Mouse (Mus musculus) brain, adult 2 months (tissue): ENCODE data around the gene Sprr1a.
"Not testable (repeated sequence)": the region's sequence is repeated elsewhere in the genome, so short reads cannot be mapped to it uniquely, and the experiment has no call there.

Source experiments
- DNase-seq: peaks from one replicate; pipeline ENCODE4 v3.0.0; 2011; ENCODE audit warnings: low read depth, low spot score

Gene Sprr1a

DNA sequence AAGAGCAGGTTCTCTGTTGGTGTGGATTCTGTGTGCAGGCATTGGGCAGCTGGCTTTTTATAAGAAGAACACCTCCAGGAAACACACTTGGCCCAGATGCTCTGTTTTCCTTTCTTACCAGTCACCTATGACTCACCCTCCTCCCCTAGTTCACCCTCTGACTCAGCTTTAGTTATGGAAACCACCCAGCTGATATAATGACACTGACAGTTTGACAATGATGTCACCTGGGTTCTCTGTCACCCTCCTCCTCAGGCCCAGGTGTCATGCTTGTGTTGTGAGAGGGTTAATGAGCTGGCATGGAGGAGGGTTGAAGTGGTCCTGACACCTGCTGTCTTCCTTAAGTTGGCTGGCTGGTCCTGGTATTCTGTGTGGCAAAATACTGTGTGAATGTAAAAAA lies at the start of gene Sprr1a:
Gene Sprr1a (minus strand): TSS at position 33 of the 400 bp plus-strand sequence.
- peak; percentile 40 for DNase-seq

DNA sequence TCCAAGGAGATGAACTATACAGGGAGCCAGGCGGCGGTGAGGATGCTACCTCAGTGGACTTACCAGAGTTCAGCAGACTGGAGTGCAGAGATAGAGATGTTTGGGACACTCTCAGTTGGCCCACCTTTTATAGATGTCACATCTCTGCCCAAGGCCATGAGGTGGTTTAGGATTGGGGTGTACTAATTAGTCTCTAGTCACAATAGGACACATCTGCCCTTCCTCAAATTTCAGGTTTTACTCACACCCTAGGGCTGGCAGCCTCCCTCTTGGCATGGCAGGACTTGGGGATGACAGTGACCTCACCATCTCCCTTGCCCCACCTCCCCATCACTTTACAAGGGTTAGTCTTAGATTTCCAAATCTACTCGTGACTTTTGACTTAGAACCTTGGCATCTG lies 48.7 kb upstream of the Sprr1a start, which contains the start of gene 2310046K23Rik:
Gene 2310046K23Rik (minus strand): TSS at position 101 of the 400 bp plus-strand sequence.
- no peak for DNase-seq

DNA sequence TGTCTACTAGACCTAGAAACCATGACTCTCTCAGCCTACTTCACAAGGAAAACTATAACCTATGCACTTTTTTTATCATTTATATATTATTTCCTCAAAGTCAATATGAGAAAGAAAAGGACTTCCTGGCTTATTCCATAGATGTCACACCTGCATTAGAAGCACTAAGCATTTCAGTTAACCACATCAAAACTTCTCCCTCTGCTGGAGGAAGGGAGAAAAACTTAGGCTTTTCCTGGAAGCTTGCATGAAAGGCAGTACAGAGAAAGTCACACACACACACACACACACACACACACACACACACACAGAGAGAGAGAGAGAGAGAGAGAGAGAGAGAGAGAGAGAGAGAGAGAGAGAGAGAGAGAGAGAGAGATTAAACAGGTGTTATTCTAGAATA lies 26.6 kb upstream of the Sprr1a start:
- DNase-seq, result peak; percentile 72

DNA sequence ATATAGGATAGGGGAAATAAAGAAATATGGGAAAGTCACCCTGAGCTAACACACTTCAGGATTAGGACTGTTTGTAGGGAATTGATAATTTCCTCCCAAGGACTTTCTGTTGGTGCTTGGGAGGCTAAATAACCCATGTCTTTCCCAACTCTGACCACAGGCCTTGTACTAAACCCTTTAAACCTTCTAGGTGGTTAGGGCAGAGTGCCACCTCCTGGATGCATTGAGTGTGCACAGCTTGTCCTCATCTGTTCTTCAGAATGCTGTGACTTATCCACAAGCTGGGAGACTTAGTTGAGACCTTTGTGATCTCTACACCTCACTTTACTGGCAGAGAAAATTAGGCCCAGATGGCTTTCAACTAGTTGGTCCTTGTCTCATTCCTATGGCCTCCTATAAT lies 25.1 kb upstream of the Sprr1a start:
- peak; percentile 66 for DNase-seq

DNA sequence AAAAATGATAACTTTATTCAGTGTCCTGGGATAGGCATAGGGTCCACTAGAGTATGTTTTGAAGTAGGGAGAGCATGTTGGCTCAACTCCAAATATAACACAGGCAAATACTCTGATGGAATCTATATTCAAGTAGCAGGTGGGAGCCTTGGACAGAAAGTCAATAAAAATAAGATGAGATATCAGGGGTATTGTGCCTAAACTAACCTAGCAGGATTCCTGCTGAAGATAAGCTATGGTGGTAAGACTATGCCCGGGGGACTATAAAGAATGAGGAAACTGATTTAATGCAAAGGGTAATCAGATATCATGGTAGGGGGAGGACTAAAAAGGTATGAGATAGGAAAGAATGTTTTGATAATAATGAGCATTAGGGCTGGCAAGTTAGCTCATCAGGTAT lies 22.5 kb upstream of the Sprr1a start:
- DNase-seq, result no peak

DNA sequence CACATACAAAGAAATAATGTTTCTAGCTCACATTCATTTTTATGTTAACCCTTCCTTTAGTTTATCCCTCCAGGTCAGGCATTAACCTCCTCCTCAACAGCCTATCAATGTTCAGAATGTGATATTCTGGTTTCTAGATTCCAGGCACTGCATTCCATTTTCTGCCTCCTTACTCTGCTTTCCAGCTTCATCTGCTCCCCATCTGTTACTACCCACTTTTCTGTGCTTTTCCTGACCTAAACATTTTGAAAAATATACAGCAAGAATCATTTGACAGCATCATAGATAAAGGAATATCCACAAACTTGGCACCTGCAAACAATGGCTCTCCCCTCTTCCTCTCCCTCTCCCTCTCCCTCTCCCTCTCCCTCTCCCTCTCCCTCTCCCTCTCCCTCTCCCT lies 17.8 kb upstream of the Sprr1a start:
- DNase-seq, result peak; percentile 15

DNA sequence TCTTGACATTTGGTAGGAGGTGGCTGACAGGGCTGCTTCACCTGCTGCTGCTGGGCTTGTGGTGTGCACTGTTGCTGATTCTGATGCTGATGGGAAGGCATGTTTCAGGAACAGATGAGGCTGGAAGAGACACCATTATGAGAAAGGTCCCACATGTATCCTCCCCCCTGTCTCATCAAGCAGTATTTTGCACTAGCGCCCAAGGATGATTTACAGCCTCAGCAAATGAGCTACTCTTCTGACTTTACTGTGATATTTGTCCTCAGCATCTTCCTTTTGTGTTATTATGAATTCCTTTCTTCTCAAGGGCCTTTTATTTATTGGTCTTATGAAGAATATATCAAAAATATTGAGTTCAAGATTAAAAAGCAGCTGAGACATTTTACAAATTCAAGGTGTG lies 14.7 kb upstream of the Sprr1a start, which contains the start of gene Sprr4:
Gene Sprr4 (minus strand): TSS at position 101 of the 400 bp plus-strand sequence.
- no peak for DNase-seq

DNA sequence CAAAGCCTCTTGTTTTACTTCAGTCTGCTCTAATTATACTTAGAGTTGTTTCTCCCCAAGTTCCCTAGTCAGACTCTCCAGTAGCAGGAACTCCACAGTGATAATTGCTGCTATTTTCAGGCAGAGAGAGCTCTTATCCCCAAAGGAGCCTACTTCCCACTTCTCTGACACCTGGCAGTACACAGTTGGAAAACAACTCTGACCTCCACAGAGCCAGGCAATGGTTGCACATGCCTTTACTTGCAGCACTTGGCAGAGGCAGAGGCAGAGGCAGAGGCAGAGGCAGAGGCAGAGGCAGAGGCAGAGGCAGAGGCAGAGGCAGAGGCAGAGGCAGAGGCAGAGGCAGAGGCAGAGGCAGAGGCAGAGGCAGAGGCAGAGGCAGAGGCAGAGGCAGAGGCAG lies 4.6 kb upstream of the Sprr1a start:
- peak; percentile 10 for DNase-seq

DNA sequence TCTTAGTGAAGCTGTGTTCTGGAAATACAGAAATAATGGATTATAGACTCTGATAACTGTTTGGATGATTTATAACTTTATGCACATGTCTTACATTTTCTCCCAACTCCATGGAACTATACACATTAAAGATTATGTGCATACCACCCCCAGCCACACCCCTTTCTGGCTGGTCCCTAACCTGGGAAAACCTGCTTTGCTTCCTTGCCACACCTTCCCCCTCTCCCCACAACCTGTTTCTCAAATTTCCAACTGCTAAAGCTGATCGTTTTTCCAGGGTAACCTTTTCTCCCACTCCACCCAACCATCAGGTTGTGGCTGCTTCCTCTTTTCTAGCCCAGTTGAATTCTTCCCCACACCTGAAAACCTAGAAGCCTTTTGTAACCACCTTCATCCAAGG lies 612 bp upstream of the Sprr1a start:
- DNase-seq, result no peak

DNA sequence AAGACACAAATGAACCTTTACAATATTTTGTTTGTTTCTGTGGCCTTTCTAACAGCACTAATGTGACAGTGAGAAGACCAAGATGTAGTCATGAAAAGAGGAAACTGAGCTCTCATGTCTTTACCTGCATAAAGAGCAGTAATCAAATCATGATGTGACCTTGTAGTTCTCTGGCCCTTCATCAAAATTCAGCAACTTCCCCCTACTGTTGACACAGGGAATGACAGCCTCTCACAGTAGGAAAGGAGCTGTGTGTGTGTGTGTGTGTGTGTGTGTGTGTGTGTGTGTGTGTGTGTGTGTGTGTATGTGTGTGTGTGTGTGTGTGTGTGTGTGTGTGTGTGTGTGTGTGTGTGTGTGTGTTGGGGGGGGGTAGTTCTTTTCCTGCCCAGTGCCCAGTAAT lies 4.4 kb downstream of the Sprr1a start:
- DNase-seq, result not testable (repeated sequence)

DNA sequence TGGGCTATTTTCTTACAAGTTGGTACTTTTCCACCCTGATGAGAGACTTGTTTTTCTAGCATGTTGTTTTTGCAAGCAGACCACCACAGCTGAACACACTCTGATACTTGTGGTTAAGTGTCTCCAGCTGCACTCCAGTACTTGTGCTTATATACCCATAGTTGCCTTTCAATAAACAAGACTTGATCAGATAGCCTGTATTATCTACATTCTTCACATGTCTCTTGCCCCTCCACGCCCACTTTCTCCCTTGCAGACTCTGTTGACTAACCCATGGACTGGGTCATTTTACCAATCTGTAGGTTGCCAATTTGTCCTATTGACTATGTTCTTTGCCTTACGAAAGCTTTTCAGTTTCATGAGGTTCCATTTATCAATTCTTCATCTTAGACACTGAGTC lies 15.6 kb downstream of the Sprr1a start:
- no peak for DNase-seq

DNA sequence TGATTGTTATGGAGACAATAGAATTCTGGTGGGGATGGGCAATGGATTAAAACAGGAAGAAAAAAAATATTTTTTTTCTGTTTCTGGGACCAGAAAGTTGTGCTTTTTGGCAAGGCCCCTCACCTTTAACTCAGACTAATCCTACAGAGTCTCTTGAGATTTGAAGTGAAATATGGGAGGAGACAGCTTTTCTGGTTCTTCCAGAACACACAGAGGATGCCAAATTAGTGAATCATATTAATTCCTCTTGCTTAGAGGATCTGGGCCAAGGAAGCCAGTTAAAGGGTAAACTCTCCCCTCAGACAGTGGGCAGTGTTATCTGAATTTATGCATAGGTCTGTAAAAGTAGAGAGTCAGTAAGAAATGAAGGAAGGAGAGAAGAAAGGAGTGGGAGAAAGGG lies 18.3 kb downstream of the Sprr1a start:
- no peak for DNase-seq

DNA sequence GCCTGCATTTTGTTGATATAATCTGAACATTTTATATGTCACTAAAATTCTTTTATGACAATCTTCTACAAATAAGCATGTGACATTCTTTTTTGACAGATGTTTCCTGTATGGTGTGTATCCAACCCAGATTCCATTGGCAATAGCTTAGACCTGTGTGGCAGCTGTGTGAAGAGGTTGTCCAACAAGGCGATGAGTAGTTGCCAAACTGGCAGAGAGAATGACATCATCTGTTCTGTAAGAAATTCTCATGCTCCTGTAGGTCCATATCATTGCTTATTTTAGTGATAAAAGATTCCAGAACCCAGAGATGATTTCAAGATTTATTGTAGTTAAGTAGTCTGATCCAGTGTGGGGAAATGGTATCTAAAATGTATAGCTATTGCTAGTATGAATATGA lies 19.1 kb downstream of the Sprr1a start:
- DNase-seq, result no peak

DNA sequence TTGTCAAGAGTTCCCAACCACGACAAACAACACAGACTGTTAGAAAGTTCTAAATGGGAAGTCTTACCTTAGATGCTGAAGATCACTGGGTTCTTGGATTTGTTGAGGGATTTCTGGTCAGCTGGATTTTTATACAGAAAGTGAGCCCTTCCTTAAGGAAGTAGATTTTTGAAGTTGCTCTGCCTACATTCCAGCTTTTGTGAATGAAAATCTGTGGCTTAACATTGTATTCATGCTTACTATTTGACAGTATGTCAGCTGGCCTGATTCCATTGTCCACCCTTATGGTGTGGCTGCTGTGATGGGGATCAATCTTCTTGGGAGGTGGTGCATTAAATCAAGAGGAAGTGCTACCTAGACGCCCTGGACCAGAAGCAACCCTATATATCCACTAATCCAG lies 27.1 kb downstream of the Sprr1a start, which contains the start of gene Sprr3:
Gene Sprr3 (minus strand): TSS at position 101 of the 400 bp plus-strand sequence.
- DNase-seq, result no peak

DNA sequence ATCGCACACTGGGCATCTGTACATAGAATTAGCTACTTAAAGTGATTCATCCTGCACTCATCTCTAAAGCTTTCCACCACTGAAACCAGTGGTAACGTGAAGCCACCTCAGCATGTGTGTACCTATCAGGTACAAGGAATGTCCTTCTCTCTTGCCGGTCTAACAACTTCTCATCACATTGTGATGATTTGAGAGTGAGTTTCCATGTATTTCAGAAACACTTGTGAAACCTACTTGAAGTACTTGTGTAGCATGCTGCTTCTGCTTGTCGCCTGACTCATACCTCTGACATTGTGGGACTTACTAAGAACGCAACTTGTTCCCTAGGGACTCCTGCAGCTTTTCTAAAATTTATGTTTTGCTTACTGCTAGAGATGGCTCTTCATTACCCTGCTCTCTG lies 30.5 kb downstream of the Sprr1a start:
- DNase-seq, result no peak

DNA sequence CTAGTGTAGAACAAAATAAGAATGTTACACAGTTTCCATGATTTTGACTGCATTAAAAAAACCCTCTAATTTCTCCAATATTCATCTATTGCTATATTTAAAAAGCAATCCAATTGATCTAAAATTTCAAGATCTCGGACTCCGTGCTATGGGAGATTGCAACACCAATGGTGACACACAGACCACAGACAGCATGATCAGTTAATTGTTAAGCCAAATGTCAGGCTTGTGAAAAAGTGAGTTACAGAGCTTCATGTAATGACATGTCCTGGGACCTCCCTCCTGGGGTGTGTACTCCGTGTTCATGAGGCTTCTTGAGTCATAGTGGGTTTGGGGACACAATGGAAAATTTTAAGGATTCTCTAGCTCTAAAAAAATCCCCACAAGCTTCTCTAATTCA lies 45.5 kb downstream of the Sprr1a start:
- DNase-seq, result no peak

DNA sequence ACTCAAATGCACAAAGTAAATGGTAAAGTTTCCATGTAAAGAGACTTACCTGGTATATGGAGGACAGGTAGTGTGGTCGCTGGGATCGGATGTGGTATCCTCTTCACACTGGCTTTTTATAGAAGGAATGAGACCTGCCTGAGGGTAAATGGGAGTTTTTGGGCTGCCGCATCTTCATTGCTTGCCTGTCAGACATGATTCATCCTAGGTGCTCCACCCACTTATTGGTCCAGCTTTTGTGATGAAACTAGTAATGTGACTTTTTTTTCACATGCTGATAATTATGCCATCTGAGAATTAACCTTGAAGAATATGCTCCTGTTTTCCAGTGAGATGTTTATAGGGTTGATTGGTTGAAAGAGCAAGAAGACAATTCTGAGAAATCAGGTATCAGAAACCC lies 47.0 kb downstream of the Sprr1a start, which contains the start of gene Sprr1b:
Gene Sprr1b (minus strand): TSS at position 101 of the 400 bp plus-strand sequence.
- no peak for DNase-seq
